Mouse (Mus musculus) limb, embryonic 13.5 days (tissue): ENCODE results near the gene Atp1a3. TPM values are rescaled to one million over a fixed set of nuclear protein-coding genes. Genes with fewer than 3 reads are reported as not detected.
A peak's percentile ranks its signal among the peaks of the same experiment; 100 is the strongest.
"Not testable (repeated sequence)": the region's sequence is repeated elsewhere in the genome, so short reads cannot be mapped to it uniquely, and the experiment has no call there.

Source experiments
- ATAC-seq: fragments of 200-750 bp; cut with Nextera tagmentation; 2 replicates; pipeline ENCODE4 v1.8.0; 2017; ENCODE audit warnings: low read depth, moderate number of reproducible peaks, moderate TSS enrichment; ENCODE audit not compliant: low FRiP score
- H3K27ac ChIP-seq: fragments of 300-500 bp; sonication (generic); 2 replicates; pipeline ENCODE4 v1.5.1; 2015; ENCODE audit warnings: inconsistent platforms, mild to moderate bottlenecking, moderate library complexity
- H3K27me3 ChIP-seq: fragments of 300-500 bp; sonication (generic); 2 replicates; pipeline ENCODE4 v1.6.1; 2015; ENCODE audit warnings: mild to moderate bottlenecking, inconsistent platforms
- H3K36me3 ChIP-seq: fragments of 300-500 bp; sonication (generic); 2 replicates; pipeline ENCODE4 v1.6.1; 2015; ENCODE audit warnings: inconsistent platforms, mild to moderate bottlenecking, moderate library complexity
- H3K4me1 ChIP-seq: fragments of 300-500 bp; sonication (generic); 2 replicates; pipeline ENCODE4 v1.6.1; 2015; ENCODE audit warnings: inconsistent platforms
- H3K4me2 ChIP-seq: fragments of 300-500 bp; sonication (generic); replicated peaks from 2 replicates; pipeline ENCODE4 v1.6.1; 2015; ENCODE audit warnings: inconsistent platforms, mild to moderate bottlenecking, moderate library complexity
- H3K4me3 ChIP-seq: fragments of 300-500 bp; sonication (generic); 2 replicates; pipeline ENCODE4 v1.5.1; 2015; ENCODE audit warnings: moderate library complexity, mild to moderate bottlenecking, inconsistent platforms
- H3K9ac ChIP-seq: fragments of 300-500 bp; sonication (generic); 2 replicates; pipeline ENCODE4 v1.6.1; 2015; ENCODE audit warnings: mild to moderate bottlenecking, inconsistent platforms
- H3K9me3 ChIP-seq: fragments of 300-500 bp; sonication (generic); 2 replicates; pipeline ENCODE4 v1.6.1; 2016; ENCODE audit warnings: inconsistent platforms
- WGBS: fragments of 180-500 bp; shearing (Covaris S2); methylation state at CpG from one replicate; pipeline ENCODE4 v1.1.7; 2015; 5-methylcytosine and 5-hydroxymethylcytosine counted together
- polyA plus RNA-seq: library from polyadenylated mRNA; unstranded; fragments of >200 nt; fragmentation: Nextera tagmentation; extraction: Ambion mirVana; gene quantifications from 2 replicates; pipeline ENCODE4 v1.2.1, GENCODE M21; 2015

Atp1a3 gene
- 0.59 and 1.3 TPM in 2 replicates for polyA plus RNA-seq

GRCm38 (mm10) chr7:25005421-25006065, at the start of gene Atp1a3:
Gene Atp1a3 (minus strand): TSS chr7:25005958.
- H3K9me3 ChIP-seq = no peaks in the 10 kb centered on the region
- peak within 1 kb of the TSS; percentile 54 for H3K9ac ChIP-seq
- peak; percentile 52 for ATAC-seq
- no peaks in the 10 kb centered on the region for H3K36me3 ChIP-seq
- H3K27ac ChIP-seq = no peak within 1 kb of the TSS
- H3K4me1 ChIP-seq = peaks cover 30% of the 10 kb centered on the region
- H3K27me3 ChIP-seq = peaks cover 80% of the 10 kb centered on the region
- H3K4me3 ChIP-seq = peak within 1 kb of the TSS; percentile 43
- WGBS = under 1% methylated on average over 49 of the region's 54 CpGs
- peak within 1 kb of the TSS; percentile 71 for H3K4me2 ChIP-seq

- H3K27me3 ChIP-seq = no peaks in the 10 kb centered on the region
- H3K36me3 ChIP-seq = peaks cover 91% of the 10 kb centered on the region
- WGBS = 91% methylated on average over 3 of the region's 3 CpGs
- no peaks in the 10 kb centered on the region for H3K9me3 ChIP-seq
- no peak for ATAC-seq
- no peak overlapping the region for H3K9ac ChIP-seq
- no peak overlapping the region for H3K27ac ChIP-seq
- H3K4me1 ChIP-seq = no peaks in the 10 kb centered on the region
- H3K4me3 ChIP-seq = no peak overlapping the region
- H3K4me2 ChIP-seq = no peak overlapping the region
Observed at GRCm38 (mm10) chr7:25052587-25052986, 46.8 kb upstream of the Atp1a3 start.

- Histone ChIP-seq H3K9me3 (no peaks in the 10 kb centered on the region), H3K27me3 (no peaks in the 10 kb centered on the region), H3K4me3 (no peak overlapping the region), H3K27ac (no peak overlapping the region), H3K9ac (no peak overlapping the region; the same call in 1 of the 2 replicates), H3K4me1 (no peaks in the 10 kb centered on the region), H3K4me2 (no peak overlapping the region), H3K36me3 (peaks cover 91% of the 10 kb centered on the region)
- ATAC-seq = no peak
- 84% methylated on average over 16 of the region's 16 CpGs for WGBS
Observed at GRCm38 (mm10) chr7:25049295-25049930, 43.7 kb upstream of the Atp1a3 start.

- H3K4me3 ChIP-seq = no peak overlapping the region
- H3K27me3 ChIP-seq = no peaks in the 10 kb centered on the region
- no peak overlapping the region for H3K27ac ChIP-seq
- no peak for ATAC-seq
- 86% methylated on average over 8 of the region's 8 CpGs for WGBS
- no peak overlapping the region for H3K4me2 ChIP-seq
- H3K9me3 ChIP-seq = no peaks in the 10 kb centered on the region
- H3K4me1 ChIP-seq = no peaks in the 10 kb centered on the region
- H3K9ac ChIP-seq = no peak overlapping the region
- H3K36me3 ChIP-seq = peaks cover 94% of the 10 kb centered on the region
Observed at GRCm38 (mm10) chr7:25047363-25047762, 41.6 kb upstream of the Atp1a3 start.

- H3K27me3 ChIP-seq, ATAC-seq, H3K9me3 ChIP-seq, H3K4me3 ChIP-seq, H3K27ac ChIP-seq, H3K4me1 ChIP-seq, H3K4me2 ChIP-seq, H3K9ac ChIP-seq: not testable (repeated sequence)
- H3K36me3 ChIP-seq = peaks cover 99% of the 10 kb centered on the region
- WGBS = 88% methylated on average over 7 of the region's 7 CpGs
Observed at GRCm38 (mm10) chr7:25044599-25044998, 38.8 kb upstream of the Atp1a3 start.

- Histone ChIP-seq H3K4me3 (no peak overlapping the region), H3K27me3 (no peaks in the 10 kb centered on the region), H3K36me3 (peaks cover 92% of the 10 kb centered on the region), H3K9me3 (no peaks in the 10 kb centered on the region), H3K9ac (0 out of 2 replicates have a peak overlapping the region, but pooled peaks have one; percentile 9), H3K4me1 (no peaks in the 10 kb centered on the region), H3K27ac (no peak overlapping the region), H3K4me2 (no peak overlapping the region)
- no peak for ATAC-seq
- WGBS = 87% methylated on average over 12 of the region's 12 CpGs
Observed at GRCm38 (mm10) chr7:25041921-25042320, 36.2 kb upstream of the Atp1a3 start.

- H3K9me3 ChIP-seq = no peaks in the 10 kb centered on the region
- H3K27me3 ChIP-seq = no peaks in the 10 kb centered on the region
- no peak overlapping the region for H3K9ac ChIP-seq
- no peaks in the 10 kb centered on the region for H3K4me1 ChIP-seq
- no peak overlapping the region for H3K27ac ChIP-seq
- no peak overlapping the region for H3K4me3 ChIP-seq
- no peak for ATAC-seq
- H3K4me2 ChIP-seq = no peak overlapping the region
- WGBS = 52% methylated on average over 7 of the region's 7 CpGs
- H3K36me3 ChIP-seq = peaks cover 83% of the 10 kb centered on the region
Observed at GRCm38 (mm10) chr7:25035916-25036315, 30.2 kb upstream of the Atp1a3 start.

- Histone ChIP-seq H3K4me2 (no peak overlapping the region), H3K4me1 (no peaks in the 10 kb centered on the region), H3K9ac (no peak overlapping the region), H3K4me3 (no peak overlapping the region), H3K27ac (no peak overlapping the region), H3K9me3 (no peaks in the 10 kb centered on the region), H3K27me3 (no peaks in the 10 kb centered on the region), H3K36me3 (peaks cover 77% of the 10 kb centered on the region)
- ATAC-seq = no peak
- WGBS = 97% methylated on average over 4 of the region's 4 CpGs
Observed at GRCm38 (mm10) chr7:25034796-25035195, 29.0 kb upstream of the Atp1a3 start.

- Histone ChIP-seq H3K4me2 (no peak overlapping the region), H3K4me1 (no peaks in the 10 kb centered on the region), H3K27ac (no peak overlapping the region), H3K9me3 (no peaks in the 10 kb centered on the region), H3K9ac (no peak overlapping the region), H3K36me3 (peaks cover 75% of the 10 kb centered on the region), H3K4me3 (no peak overlapping the region), H3K27me3 (no peaks in the 10 kb centered on the region)
- 71% methylated on average over 3 of the region's 3 CpGs for WGBS
- no peak for ATAC-seq
Observed at GRCm38 (mm10) chr7:25031528-25031927, 25.8 kb upstream of the Atp1a3 start.

- Histone ChIP-seq H3K4me2 (no peak overlapping the region), H3K4me1 (no peaks in the 10 kb centered on the region), H3K27ac (no peak overlapping the region), H3K9me3 (no peaks in the 10 kb centered on the region), H3K4me3 (no peak overlapping the region), H3K36me3 (peaks cover 71% of the 10 kb centered on the region), H3K9ac (no peak overlapping the region), H3K27me3 (no peaks in the 10 kb centered on the region)
- WGBS = 42% methylated on average over 5 of the region's 5 CpGs
- ATAC-seq = no peak
Observed at GRCm38 (mm10) chr7:25030032-25030753, 24.4 kb upstream of the Atp1a3 start.

GRCm38 (mm10) chr7:25026452-25026851, 20.7 kb upstream of the Atp1a3 start:
- no peaks in the 10 kb centered on the region for H3K9me3 ChIP-seq
- H3K36me3 ChIP-seq = peaks cover 80% of the 10 kb centered on the region
- H3K27me3 ChIP-seq = no peaks in the 10 kb centered on the region
- no peak for ATAC-seq
- H3K4me3 ChIP-seq = no peak overlapping the region
- no peak overlapping the region for H3K9ac ChIP-seq
- 74% methylated on average over 7 of the region's 7 CpGs for WGBS
- no peak overlapping the region for H3K27ac ChIP-seq
- H3K4me1 ChIP-seq = no peaks in the 10 kb centered on the region
- no peak overlapping the region for H3K4me2 ChIP-seq

- WGBS = 62% methylated on average over 10 of the region's 10 CpGs
- no peak for ATAC-seq
- Histone ChIP-seq H3K27me3 (no peaks in the 10 kb centered on the region), H3K4me2 (no peak overlapping the region), H3K4me1 (no peaks in the 10 kb centered on the region), H3K9ac (no peak overlapping the region), H3K27ac (no peak overlapping the region), H3K9me3 (no peaks in the 10 kb centered on the region), H3K4me3 (no peak overlapping the region), H3K36me3 (peaks cover 81% of the 10 kb centered on the region)
Observed at GRCm38 (mm10) chr7:25025855-25026439, 20.2 kb upstream of the Atp1a3 start.
